In genomic region chr8:125198420-125199196, GRCm38 (mm10) we compare ENCODE assay signal across 9 mouse cellular contexts.
DNase-seq lines count a peak whose midpoint lies in the region; ATAC-seq and TF ChIP-seq lines count a peak whose summit lies in the region.
"Had no signal": no experiment of that assay in that cellular context is flagged by ENCODE, and none has a peak within 500 bp of the region (broad histone marks: within the 10 kb centered on the region; RNA-seq: fewer than 3 reads in every experiment).

No protein-coding gene starts in this region.

- H3K4me2 ChIP-seq in midbrain, embryonic 15.5 days: no peak overlapping the region
- no peak overlapping the region for H3K4me2 ChIP-seq in midbrain, embryonic 11.5 days
- no peak overlapping the region for H3K4me2 ChIP-seq in heart, embryonic 15.5 days
- no peak overlapping the region for H3K4me2 ChIP-seq in kidney, postnatal 0 days (ENCODE audit: low read length)
- H3K4me2 ChIP-seq in stomach, embryonic 16.5 days (ENCODE audit: low read depth, low read length): no peak overlapping the region

- 0 out of 2 replicates have a peak overlapping the region, but pooled peaks have one; percentile 26 for H3K27ac ChIP-seq in midbrain, embryonic 15.5 days
- H3K27ac ChIP-seq in midbrain, embryonic 11.5 days (ENCODE audit: low read depth, low read length): no peak overlapping the region
- peak overlapping the region; percentile 65 for H3K27ac ChIP-seq in heart, embryonic 15.5 days
- peak overlapping the region; percentile 75 for H3K27ac ChIP-seq in kidney, postnatal 0 days
- H3K27ac ChIP-seq in stomach, embryonic 16.5 days (ENCODE audit: low read length): peak overlapping the region; percentile 43; the same call in 1 of the 2 replicates

- H3K9me3 ChIP-seq in midbrain, embryonic 15.5 days: no peaks in the 10 kb centered on the region
- no peaks in the 10 kb centered on the region for H3K9me3 ChIP-seq in midbrain, embryonic 11.5 days (ENCODE audit: control insufficient read depth, low read length)
- H3K9me3 ChIP-seq in heart, embryonic 15.5 days (replicated peaks): no peaks in the 10 kb centered on the region
- H3K9me3 ChIP-seq in kidney, postnatal 0 days (replicated peaks; ENCODE audit: low read length): no peaks in the 10 kb centered on the region
- no peaks in the 10 kb centered on the region for H3K9me3 ChIP-seq in stomach, embryonic 16.5 days (replicated peaks; ENCODE audit: control insufficient read depth, low read length)

- 75% methylated on average over 9 of the region's 9 CpGs for WGBS in midbrain, embryonic 15.5 days
- 79% methylated on average over 9 of the region's 9 CpGs for WGBS in midbrain, embryonic 11.5 days
- 51% methylated on average over 9 of the region's 9 CpGs for WGBS in heart, embryonic 15.5 days
- WGBS in kidney, postnatal 0 days: 57% methylated on average over 9 of the region's 9 CpGs
- WGBS in stomach, embryonic 16.5 days: 70% methylated on average over 9 of the region's 9 CpGs

- H3K4me1 ChIP-seq in midbrain, embryonic 15.5 days: peaks cover 24% of the 10 kb centered on the region
- peaks cover 2% of the 10 kb centered on the region; the same call in 1 of the 2 replicates for H3K4me1 ChIP-seq in midbrain, embryonic 11.5 days (ENCODE audit: control insufficient read depth, insufficient read depth, low read length)
- peaks cover 45% of the 10 kb centered on the region for H3K4me1 ChIP-seq in heart, embryonic 15.5 days (replicated peaks)
- peaks cover 28% of the 10 kb centered on the region for H3K4me1 ChIP-seq in kidney, postnatal 0 days (replicated peaks; ENCODE audit: insufficient read depth, low read length)
- H3K4me1 ChIP-seq in stomach, embryonic 16.5 days (ENCODE audit: control insufficient read depth, insufficient read depth, low read length): no peaks in the 10 kb centered on the region

- H3K27me3 ChIP-seq in midbrain, embryonic 15.5 days (replicated peaks): no peaks in the 10 kb centered on the region
- H3K27me3 ChIP-seq in midbrain, embryonic 11.5 days (ENCODE audit: control insufficient read depth, insufficient read depth, low read length): no peaks in the 10 kb centered on the region
- no peaks in the 10 kb centered on the region for H3K27me3 ChIP-seq in heart, embryonic 15.5 days
- no peaks in the 10 kb centered on the region for H3K27me3 ChIP-seq in kidney, postnatal 0 days (ENCODE audit: insufficient read depth, low read length)
- H3K27me3 ChIP-seq in stomach, embryonic 16.5 days (ENCODE audit: control insufficient read depth, insufficient read depth, low read length): no peaks in the 10 kb centered on the region

- no peak for ATAC-seq in midbrain, embryonic 15.5 days (replicated peaks)
- ATAC-seq in midbrain, embryonic 11.5 days (ENCODE audit: low FRiP score): no peak
- no peak for ATAC-seq in heart, embryonic 15.5 days (replicated peaks; ENCODE audit: insufficient number of reproducible peaks, insufficient read depth, low FRiP score, low read depth)
- ATAC-seq in kidney, postnatal 0 days (replicated peaks; ENCODE audit: low FRiP score, low read depth): no peak
- ATAC-seq in stomach, embryonic 16.5 days (ENCODE audit: insufficient read depth, low FRiP score): no peak

- TF ChIP-seq CTCF in kidney, postnatal 0 days (IDR thresholded peaks at IDR 0.05; ENCODE audit: low read depth): no peak

- DNase-seq in midbrain, embryonic 11.5 days (ENCODE audit: low spot score, missing footprints): no peak
- peak; percentile 45 for DNase-seq in kidney, postnatal 0 days (ENCODE audit: low spot score)
- DNase-seq in MN1 (ENCODE audit: low spot score): no peak
- no peak for DNase-seq in thymus, postnatal 25 days
- DNase-seq: embryo, embryonic 11 days; layer of hippocampus, adult 9-11 months had no signal

- H3K36me3 ChIP-seq in midbrain, embryonic 15.5 days (replicated peaks): no peaks in the 10 kb centered on the region
- H3K36me3 ChIP-seq in midbrain, embryonic 11.5 days (ENCODE audit: control insufficient read depth, insufficient read depth, low read length): no peaks in the 10 kb centered on the region
- H3K36me3 ChIP-seq in heart, embryonic 15.5 days: no peaks in the 10 kb centered on the region
- no peaks in the 10 kb centered on the region for H3K36me3 ChIP-seq in kidney, postnatal 0 days (ENCODE audit: insufficient read depth, low read length)
- H3K36me3 ChIP-seq in stomach, embryonic 16.5 days (ENCODE audit: control insufficient read depth, insufficient read depth, low read length): no peaks in the 10 kb centered on the region

- no peak overlapping the region for H3K9ac ChIP-seq in midbrain, embryonic 15.5 days
- H3K9ac ChIP-seq in midbrain, embryonic 11.5 days (ENCODE audit: low read length): no peak overlapping the region
- H3K9ac ChIP-seq in heart, embryonic 15.5 days: no peak overlapping the region
- no peak overlapping the region for H3K9ac ChIP-seq in kidney, postnatal 0 days (ENCODE audit: low read depth, low read length)
- H3K9ac ChIP-seq in stomach, embryonic 16.5 days (ENCODE audit: low read length): no peak overlapping the region

- H3K4me3 ChIP-seq in midbrain, embryonic 15.5 days: no peak overlapping the region
- no peak overlapping the region for H3K4me3 ChIP-seq in midbrain, embryonic 11.5 days (ENCODE audit: low read depth, low read length)
- H3K4me3 ChIP-seq in heart, embryonic 15.5 days: no peak overlapping the region
- H3K4me3 ChIP-seq in kidney, postnatal 0 days (replicated peaks; ENCODE audit: low read depth, low read length): no peak overlapping the region
- H3K4me3 ChIP-seq in stomach, embryonic 16.5 days (replicated peaks; ENCODE audit: low read length): no peak overlapping the region
